Mouse (Mus musculus) stomach, postnatal 0 days (tissue): ENCODE data around the gene Eps8.

Source experiments
- CTCF ChIP-seq: IDR thresholded peaks from 2 replicates; pipeline ENCODE4 v1.5.1; 2016; ENCODE audit warnings: antibody characterized with exemption, low read depth, mild to moderate bottlenecking, moderate library complexity
- EP300 ChIP-seq: optimal IDR thresholded peaks from 2 replicates; pipeline ENCODE3; 2016; ENCODE audit warnings: antibody characterized with exemption

GRCm38 (mm10) chr6:137490115-137490514 lies 164.6 kb downstream of the Eps8 start:
- TF ChIP-seq CTCF (no peak), EP300 (no peak)
